Mouse (Mus musculus): ENCODE measurements around the gene Aqp1.

The Aqp1 gene

DNA sequence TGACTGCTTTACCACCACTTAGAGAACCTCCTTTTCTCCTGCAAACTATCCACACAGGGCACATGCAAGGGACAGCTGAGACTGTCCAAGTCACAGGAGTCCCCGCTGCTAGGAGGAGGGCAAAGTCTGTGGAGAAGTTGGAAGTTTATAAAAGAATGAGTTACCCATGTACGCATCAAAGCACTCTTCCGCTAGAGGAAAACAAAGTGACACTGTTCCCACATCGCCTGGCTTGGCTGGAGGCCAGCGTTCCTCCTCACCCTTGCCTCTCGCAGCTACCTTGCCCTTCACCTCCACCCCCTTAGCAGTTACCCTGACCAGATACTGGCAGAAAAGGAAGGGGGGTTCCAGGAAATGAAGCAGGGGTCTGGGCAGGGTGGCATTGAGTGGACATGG, 21.4 kb downstream of the Aqp1 start:
- peak; percentile 87 to 91 for DNase-seq

DNA sequence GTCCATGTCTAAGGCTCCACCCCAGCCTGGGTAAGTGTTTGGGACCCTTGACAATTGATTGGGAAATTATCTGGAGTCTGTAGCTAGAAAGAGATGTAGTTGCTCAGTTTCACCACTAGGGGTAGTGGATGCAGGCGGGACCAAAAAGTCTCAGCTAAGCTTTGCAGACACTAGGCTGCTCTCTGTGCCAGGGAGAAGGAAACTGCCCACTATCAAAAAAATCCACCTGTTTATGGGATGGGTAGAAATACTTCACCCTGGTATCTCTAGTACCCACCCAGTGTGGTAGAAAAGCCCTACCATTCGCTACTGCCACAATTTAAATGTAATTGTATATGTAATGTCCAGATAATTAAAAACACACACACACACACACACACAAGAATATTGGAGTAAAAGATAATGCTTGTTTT, 22.5 kb downstream of the Aqp1 start:
- DNase-seq: no peak

DNA sequence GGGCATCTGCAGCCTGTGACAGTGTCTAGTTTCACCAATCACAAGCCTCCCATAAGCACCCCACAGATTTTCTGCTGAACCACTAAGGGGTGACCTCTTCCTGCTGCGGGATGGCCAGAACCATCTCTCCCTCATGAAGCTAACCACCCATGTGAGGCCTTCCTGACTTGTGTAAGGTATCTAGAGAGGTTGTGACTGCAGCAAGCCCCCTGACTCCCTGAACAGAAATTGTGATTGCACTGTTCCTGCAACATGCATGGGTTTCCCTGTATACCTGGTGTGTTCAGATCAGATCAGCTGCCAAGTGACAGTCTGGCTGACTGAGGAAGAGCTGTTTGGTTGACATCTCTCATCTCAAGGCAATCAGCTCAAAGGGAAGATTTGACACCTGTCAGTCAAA, 26.4 kb downstream of the Aqp1 start:
- no peak for DNase-seq

DNA sequence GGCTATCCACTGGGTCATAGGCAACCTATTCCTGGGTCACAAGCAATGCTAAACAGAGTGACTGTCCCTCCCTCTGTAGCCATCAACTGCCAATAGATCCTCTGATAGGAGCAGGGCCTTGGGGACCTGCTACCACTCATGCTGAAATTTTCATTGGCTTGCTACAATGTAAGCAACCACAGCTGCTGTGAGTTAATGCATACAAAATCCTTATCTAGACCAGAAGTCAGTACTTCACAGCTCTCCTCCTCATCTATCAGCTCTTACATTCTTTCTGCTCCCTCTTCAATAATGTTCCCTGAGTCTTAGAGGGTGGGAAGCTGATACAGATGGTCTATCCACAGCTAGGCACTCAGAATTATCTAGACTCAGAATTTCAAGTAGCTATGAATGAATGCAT, 30.9 kb downstream of the Aqp1 start:
- no peak for DNase-seq

DNA sequence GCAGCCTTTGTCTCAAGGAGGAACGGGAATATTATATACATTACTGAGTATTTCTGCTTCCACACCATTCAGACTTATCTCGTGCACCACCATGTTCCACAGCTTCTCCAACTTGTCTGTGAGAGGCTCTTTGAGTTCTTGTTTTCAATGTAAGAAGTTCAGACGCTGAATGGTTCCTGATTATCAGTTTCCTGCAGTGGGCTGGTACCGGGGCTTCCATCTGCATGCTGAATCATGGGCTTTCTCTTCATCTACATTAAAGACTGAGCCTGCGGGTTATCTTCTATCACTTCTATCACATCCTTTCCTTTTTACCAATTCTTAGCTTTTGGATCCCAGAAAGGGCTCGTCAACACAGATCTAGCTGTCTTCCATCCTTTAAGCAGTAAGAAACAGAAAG, 34.6 kb downstream of the Aqp1 start:
- DNase-seq: no peak

DNA sequence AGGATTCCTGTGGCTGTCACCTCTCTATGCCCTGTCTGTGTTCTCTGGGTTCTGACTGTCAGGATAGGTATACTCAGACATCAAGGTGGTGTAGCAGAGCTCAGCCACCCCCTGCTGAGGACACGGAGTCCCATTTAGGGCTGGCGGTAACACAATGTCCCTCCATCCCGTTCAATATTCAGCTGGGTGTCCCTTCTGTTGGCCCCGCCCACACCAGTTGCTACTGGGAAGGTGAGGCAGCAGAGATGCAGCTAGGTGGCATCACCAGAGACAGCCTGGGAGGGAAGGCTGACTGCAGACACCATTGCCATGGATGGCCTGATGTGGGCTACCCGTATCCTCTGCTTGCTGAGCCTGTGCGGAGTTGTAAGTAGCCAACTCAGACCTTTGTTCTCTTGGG, 39.8 kb downstream of the Aqp1 start, which contains the start of gene Ghrhr:
Ghrhr (plus strand) TSS at position 220 of the 400 bp plus-strand sequence.
- DNase-seq: no peak

DNA sequence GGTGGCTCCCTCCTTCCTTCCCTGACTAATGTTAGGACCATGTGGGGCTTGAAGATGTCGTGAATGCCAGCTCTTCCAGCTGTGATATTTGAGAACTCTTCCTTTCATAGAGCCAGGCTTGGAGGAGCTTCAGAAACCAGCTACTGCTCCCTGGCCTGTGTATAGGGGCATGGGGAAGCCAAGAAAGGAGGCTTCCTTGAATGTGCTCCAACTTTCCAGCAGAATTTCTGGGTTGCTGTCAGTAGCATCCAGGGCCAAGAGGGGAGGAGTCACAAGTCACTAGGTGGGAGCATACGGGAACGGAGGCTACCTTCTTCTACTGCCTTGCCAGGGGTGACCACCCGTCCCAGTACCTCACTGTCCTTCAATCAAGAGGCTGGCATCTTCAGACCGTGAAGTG, 40.3 kb downstream of the Aqp1 start:
- no peak for DNase-seq

DNA sequence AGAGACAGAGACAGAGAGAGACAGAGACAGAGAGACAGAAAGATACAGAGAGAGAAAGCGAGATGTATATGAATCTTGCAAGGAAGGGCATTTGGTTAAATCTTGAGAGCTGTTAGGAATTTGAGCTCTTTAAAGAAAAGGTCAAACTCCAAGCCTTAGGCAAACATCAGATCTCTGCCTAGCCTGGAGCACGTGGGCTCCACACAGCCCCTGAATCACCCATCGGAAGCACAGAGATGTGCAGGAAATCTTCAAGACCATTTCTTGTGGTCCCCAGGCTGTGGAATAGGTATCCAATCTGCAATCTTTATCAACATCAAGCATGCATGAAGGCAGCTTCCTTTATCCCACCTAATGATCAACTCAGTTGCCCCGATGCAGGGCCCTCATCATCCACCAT, 41.2 kb downstream of the Aqp1 start:
- DNase-seq: no peak

DNA sequence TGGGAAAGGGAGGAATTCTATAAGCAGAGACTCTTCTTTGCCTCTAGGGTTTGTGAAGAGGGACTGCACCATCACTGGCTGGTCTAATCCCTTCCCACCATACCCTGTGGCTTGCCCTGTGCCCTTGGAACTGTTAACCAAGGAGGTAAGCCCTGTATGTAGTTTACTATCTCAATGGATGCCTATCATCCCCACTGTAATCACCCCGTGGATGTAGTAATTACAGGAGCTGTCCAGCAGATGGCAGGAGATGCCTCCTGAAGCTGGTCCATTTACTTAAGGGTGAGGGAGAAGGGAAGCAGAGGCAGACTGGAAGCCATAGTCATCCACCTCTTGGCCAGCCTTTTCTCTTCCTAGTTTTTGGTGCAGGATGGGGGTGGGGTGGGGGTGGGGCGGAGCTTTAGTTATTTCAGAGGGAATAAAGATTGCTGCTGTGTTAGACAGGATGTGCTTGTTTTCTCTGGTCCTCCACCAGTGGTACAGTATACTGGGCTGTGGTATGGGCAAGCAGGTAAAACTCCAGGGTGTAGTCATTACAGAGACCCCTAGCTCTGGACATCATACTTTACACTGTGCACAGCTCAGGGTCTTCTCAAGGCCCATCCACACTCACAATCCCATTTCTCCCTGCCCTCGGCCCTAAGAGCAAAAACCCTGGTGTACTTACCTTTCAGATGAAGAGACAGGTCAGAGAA, 43.6 kb downstream of the Aqp1 start:
- DNase-seq: peak; percentile 44 to 65

DNA sequence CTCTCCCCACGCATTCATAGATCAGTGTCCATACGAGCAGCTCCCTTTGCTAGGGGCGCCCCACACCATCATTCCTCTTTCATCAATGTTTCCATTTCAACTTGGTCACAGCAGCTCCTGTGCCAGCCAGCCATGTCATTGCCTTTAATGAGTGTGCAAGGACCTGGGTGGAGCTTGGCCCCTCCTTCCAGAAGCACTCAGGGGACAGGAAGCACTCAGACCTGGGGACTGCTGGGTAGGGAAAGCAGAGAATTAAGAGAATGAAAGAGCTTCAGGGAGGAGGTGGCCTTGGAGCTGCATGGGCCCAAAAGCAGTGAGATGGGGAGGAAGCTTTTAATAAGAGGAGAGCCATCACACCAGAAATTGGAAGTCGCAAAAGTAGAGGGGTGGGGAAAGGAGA, 45.7 kb downstream of the Aqp1 start:
- no peak for DNase-seq

DNA sequence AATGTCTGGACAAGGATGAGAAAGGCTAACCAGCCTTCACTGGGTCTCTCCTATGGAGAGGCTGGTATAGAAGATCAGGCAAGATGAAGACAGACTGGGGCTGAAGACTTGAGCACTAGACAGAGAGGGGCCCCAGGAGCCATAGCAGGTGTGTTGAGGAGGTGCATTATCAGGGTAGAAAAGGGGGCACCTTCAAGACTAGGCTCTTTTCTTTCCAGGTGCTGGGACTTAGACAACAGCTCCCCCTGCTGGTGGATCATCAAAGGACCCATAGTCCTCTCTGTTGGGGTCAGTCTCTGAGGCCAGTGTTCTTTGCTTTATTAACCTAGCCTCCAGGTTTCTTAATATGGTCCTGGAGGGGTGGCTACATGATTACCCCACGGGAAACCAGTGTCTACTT, 47.7 kb downstream of the Aqp1 start:
- DNase-seq: peak; percentile 55 to 85

DNA sequence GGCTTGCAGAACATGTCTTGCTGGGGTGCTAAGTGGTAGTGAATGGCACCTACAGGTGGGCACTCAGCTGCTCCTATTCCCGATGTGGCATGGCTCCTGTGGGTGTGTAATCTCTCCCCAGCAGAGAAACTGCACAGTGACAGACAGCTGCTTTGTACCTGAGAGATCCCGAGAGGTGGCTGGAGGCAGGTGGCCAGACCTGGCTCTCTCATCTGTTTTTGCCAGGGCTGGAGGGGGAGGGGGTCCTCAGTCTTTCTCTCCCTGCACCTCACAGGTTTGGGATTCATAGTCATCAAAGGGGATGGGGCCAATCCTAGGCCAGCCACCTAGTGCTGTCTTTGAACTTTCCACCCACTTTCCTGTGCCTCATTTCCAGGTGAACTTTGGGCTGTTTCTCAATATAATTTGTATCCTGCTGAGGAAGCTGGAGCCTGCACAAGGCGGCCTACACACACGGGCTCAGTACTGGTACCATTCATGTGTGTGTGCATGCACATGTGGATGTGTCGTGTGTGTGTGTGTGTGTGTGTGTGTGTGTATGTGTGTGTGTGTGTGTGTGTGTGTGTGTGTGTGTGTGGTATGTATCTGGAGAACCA, 48.2 kb downstream of the Aqp1 start:
- no peak for DNase-seq

DNA sequence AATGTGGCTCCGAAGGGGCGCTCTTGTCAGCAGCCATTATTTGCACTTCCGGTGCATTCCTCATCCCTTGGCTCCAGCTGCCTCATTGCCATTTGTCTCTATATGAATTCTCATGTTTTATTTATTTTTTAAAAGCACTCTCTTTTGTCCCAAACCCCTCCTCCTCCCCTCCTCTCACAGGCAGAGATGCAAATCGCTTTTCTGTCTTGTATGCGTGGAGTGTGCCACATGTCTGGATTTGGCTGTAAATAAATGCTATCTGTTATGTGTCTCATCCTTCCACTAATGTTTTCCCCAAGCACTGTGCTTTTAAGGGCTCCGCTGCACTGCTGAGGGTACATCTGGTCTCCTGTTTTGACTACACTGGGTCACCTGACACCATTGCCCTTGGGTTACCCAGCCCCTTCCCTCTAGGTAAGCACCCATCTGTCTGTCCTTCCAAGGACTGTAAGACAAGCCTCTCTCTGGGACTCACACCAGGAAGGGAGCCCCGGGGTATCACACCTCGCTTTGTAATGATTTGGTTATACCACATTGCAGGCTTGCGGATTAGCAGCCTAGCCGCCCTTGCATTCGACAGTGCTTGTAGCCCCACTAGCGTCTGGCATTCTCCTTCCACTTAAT, 52.4 kb downstream of the Aqp1 start:
- no peak for DNase-seq

DNA sequence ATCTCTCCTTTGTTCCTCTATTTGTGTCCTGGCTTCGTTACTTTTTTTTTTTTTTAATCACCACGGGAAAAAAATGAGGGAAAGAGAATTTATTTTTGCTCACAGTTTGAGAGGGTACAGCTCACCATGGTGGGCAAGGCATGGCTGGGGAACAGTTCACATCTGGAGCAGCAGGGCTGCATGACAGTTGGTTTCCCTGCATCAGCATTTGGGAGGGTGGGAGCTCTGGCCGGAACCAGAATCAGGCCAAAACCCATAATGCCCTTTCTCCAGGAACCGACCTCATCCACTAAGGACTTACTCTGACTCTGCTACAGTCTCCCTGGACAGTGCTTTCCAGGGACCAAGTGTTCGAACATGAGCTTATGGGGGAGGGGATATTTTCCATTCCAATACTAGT, 53.1 kb downstream of the Aqp1 start:
- DNase-seq: no peak

DNA sequence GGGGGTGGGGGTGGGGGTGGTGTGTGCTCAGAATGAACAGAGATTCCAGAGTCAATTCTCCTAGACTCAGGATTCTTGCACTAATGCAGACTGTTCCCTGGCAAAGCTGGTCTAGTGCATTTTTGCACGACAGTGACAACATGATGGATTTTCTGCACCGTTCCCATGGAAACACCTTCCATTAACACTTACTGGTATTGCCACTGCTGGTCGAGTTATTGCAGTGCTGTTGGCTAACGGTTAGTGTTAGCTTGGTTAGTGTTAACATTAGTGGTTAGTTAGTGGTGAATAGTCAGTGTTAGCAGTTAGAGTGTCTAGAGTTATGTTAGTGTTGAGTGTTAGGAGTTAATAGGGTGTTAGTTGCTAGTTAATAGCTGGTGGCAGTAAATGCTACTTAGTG, 55.6 kb downstream of the Aqp1 start:
- DNase-seq: no peak

DNA sequence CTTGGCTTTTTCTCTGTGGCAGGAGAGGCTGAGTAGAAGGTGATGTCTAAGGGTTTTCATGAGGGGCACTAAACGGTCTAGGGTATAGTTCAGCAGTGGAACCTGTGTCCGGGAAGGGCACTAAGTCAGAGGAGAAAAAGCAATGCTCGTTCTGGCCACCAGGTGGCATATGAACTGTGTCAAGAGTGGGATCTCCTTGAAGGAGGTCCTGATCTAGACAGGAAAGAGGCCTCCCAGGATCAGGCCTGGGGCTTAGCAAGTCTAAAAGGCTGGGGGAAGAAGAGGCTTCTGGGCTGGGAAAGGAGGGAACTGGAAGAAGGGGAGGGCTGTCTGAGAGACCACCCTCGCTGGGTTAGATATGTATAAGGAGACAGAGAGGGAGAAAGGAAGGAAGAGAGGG, 56.2 kb downstream of the Aqp1 start:
- DNase-seq: peak; percentile 64 to 88

DNA sequence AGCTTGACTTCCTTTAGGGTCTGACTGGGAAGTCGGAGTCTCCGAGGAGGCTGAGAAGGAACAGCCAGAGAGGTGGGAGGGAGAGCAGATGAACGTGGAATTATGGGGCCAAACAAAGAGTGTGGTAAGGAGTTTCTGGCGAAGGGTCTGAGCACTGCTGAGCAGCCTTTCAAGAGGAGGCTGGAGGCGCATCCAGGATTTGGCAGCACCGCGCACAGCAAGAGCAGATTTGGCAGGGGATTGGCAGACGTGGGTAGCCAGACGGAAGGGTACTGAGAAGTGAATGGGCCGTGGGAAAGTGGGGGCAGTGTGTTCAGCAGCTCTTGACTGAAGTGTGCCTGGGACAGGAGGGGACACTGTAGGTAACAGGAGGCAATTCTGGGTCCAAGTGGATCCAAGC, 58.6 kb downstream of the Aqp1 start:
- no peak for DNase-seq

DNA sequence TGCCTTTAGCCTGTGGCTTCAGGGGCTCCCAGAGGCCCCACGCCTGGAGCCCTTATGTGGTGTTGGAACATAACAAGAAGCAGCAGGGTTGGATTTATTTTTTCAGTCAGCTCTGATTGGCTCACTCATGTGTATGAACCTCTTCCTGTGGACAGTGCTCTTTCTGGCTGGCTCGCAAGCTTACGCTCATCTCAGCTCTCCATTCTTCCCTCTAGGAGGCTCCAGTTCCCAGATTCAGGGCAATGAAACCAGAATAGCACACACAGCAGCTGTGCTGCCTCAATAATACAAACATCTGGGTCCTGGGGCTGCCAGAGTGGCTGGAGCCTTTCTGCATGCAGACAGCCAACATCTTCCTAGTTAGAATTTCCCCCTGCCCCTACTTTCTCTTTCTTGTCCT, 59.9 kb downstream of the Aqp1 start:
- DNase-seq: peak; percentile 20 to 30

DNA sequence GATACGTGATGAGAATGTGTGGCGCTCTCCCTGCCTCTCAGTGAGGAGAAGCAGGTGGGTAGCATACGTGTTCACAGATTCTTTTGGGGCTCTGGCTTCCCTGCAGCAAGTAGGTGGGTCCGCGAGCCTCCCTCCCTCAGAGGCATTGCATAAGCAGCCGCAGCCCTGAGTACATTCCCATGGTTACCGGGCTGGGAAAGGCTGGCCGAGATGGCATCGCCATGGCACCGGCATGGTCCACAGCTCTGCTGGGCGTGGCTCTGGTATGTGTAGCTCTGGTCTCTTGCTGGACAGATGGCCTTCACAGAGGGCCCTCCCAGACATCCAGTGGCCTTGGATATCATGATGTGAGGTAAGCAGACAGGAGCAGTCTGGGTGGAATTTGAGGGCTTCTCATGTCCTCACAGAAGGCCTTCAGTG, 60.4 kb downstream of the Aqp1 start:
- no peak for DNase-seq
